Mouse (Mus musculus) monocyte, adult 59 days (primary cell): Measurements from ENCODE around the gene Peg10. TPM values are rescaled to one million over a fixed set of nuclear protein-coding genes. Genes with fewer than 3 reads are reported as not detected.

Experiments used
- total RNA-seq, 2 experiments: library from RNA; stranded (reverse); gene quantifications; one replicate each; pipeline ENCODE4 v1.2.4; 2023

Peg10 gene
- total RNA-seq: under 1 TPM; 0.15 to 0.21 TPM

GRCm38 (mm10) chr6:4746696-4747439 is at the start of gene Peg10, which contains the start of gene Sgce:
TSS of gene Peg10 (plus strand) at chr6:4747306.
TSS of gene Sgce (minus strand) at chr6:4747207.

Other genes with a start within 250 kb of the Peg10 start
- gene Col1a2, start 242.5 kb upstream of the Peg10 start, total RNA-seq: 1 to 10 TPM in 1 of 2 experiments, under 1 TPM in 1; 0.79 to 2.7 TPM
- 10 to 100 TPM; 17.2 to 17.9 TPM for gene Casd1, start 146.5 kb upstream of the Peg10 start, total RNA-seq
- 1 to 10 TPM; 1.8 to 3.4 TPM for gene Sgce, start 99 bp upstream of the Peg10 start, total RNA-seq
- gene Ppp1r9a, start 155.6 kb downstream of the Peg10 start, total RNA-seq: 10 to 100 TPM; 31.2 to 39.8 TPM